Mouse (Mus musculus): ENCODE data around the gene Aaed1.

DNA sequence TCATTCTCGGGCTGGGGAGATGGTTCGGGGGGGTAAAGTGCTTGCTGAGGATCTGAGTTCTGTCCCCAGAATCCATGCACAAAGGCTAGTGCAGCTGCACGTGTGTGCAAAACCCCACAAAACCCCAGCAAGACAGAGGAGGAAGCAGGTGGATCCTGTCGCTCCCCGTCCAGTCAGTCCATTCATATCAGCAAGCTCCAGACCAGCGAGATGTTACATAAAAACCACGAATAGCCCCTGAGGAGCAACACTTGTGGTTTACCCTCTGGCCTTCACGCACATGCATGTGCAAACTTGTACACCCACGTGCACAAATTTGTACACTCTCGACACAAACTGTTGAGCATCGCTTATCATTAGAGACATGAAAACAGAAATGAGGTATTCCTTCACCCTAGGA lies 2.7 kb downstream of the Aaed1 start:
- TF ChIP-seq CTCF (IDR thresholded peaks at IDR 0.05; ENCODE audit: borderline replicate concordance, insufficient read depth, low read length) (no peak), POLR2A (IDR thresholded peaks at IDR 0.05; ENCODE audit: low read depth, low read length) (no peak)
